Mouse (Mus musculus) hindbrain, postnatal 0 days (tissue): ENCODE measurements at regions not wholly inside any gene's neighbourhood (a gene's known extent, or its start where the extent isn't known, plus 50 kb on each side); places are given as distances from the start of the nearest gene placed in this dataset.

Experiments used
- ATAC-seq: fragments of 200-750 bp; cut with Nextera tagmentation; 2 replicates; pipeline ENCODE4 v1.8.0; 2017; ENCODE audit warnings: mild to moderate bottlenecking, moderate TSS enrichment, moderate library complexity
- DNase-seq: peaks from one replicate; pipeline ENCODE4 v3.0.0-alpha.2; 2015; ENCODE audit warnings: low spot score
- H3K27ac ChIP-seq: fragments of 300-500 bp; sonication (generic); 2 replicates; pipeline ENCODE4 v1.5.1; 2014; ENCODE audit warnings: mild to moderate bottlenecking
- H3K27me3 ChIP-seq: fragments of 300-500 bp; sonication (generic); 2 replicates; pipeline ENCODE4 v1.6.1; 2014; ENCODE audit warnings: low read length, mixed read lengths; ENCODE audit not compliant: insufficient read depth
- H3K36me3 ChIP-seq: fragments of 300-500 bp; sonication (generic); 2 replicates; pipeline ENCODE4 v1.6.1; 2014; ENCODE audit warnings: low read length, mixed read lengths; ENCODE audit not compliant: insufficient read depth
- H3K4me1 ChIP-seq: fragments of 300-500 bp; sonication (generic); 2 replicates; pipeline ENCODE4 v1.6.1; 2014; ENCODE audit warnings: antibody characterized with exemption, low read length, mixed read lengths; ENCODE audit not compliant: insufficient read depth
- H3K4me2 ChIP-seq: fragments of 300-500 bp; sonication (generic); 2 replicates; pipeline ENCODE4 v1.6.1; 2014; ENCODE audit warnings: low read depth, mild to moderate bottlenecking, low read length, moderate library complexity, mixed read lengths
- H3K4me3 ChIP-seq: fragments of 300-500 bp; sonication (generic); 2 replicates; pipeline ENCODE4 v1.5.1; 2014; ENCODE audit warnings: low read length
- H3K9ac ChIP-seq: fragments of 300-500 bp; sonication (generic); replicated peaks from 2 replicates; pipeline ENCODE4 v1.6.1; 2014; ENCODE audit warnings: mild to moderate bottlenecking, low read length, moderate library complexity, mixed read lengths
- H3K9me3 ChIP-seq: fragments of 300-500 bp; sonication (generic); 2 replicates; pipeline ENCODE4 v1.6.1; 2016; ENCODE audit warnings: low read length, mixed read lengths
- CTCF ChIP-seq: IDR thresholded peaks from 2 replicates; pipeline ENCODE4 v1.5.1; 2016; ENCODE audit warnings: antibody characterized with exemption, control low read depth, low read depth
- WGBS: fragments of 180-500 bp; shearing (Covaris S2); extraction: QIAGEN DNeasy Blood & Tissue Kit; methylation state at CpG from one replicate; pipeline ENCODE4 v1.1.7; 2014; 5-methylcytosine and 5-hydroxymethylcytosine counted together

DNA sequence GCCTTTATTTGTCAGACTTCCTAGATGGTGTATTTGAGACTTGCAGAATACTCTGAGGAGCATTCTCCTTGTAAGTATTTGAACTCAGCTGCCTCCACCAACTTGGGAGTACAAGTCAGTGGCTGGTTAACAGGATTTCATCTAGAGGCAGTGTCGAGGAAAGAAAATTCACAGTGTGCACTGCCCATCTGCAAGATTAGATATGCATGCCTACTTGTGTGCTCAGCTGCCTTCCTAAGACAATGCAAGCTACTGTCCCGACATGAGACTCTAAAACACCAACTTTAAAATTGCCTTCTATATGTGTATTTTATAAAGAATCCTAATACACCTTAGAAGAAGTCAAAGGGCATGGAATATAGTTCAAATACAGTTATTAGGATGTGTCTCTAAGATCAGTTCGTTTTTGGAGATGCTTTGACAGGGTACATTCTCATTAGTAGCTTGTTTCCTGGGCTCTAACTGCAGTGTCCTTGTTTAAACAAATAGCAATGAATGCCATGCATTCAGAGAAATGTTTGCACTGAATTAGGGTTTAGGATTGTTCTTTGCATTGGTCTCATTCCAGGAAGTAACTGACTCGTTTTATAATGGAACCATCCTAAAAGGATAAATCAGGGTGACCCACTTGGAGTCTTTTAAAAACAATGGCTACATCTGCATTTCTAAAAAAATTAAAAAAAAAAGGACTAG lies 2687.1 kb upstream of the Gm7489 start:
- Histone ChIP-seq H3K4me1 (no peaks in the 10 kb centered on the region), H3K4me3 (no peak overlapping the region), H3K9ac (no peak overlapping the region), H3K4me2 (no peak overlapping the region), H3K36me3 (no peaks in the 10 kb centered on the region), H3K27ac (no peak overlapping the region), H3K9me3 (no peaks in the 10 kb centered on the region), H3K27me3 (no peaks in the 10 kb centered on the region)
- TF ChIP-seq CTCF = no peak
- WGBS = 44% methylated on average over 4 of the region's 4 CpGs
- DNase-seq = peak; percentile 1
- no peak for ATAC-seq

DNA sequence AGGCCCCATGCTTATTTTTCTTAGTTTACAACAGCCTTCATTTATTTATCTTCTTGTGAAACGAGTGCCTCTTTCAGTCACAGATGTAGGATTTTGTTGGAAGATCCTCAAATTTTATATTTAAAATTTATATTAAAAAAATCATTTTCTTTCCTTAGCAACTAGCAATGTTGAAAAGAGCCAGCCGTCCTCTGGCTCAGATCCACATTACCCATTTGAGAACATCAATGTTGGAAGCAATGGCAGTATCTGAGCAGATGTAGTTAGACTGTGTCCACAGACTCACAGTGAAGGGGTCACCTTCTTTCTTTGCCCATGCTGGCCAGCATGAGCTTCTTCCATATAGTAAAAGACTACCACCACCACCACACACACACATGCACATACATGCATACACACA lies 2681.4 kb upstream of the Gm7489 start:
- 84% methylated on average over 2 of the region's 2 CpGs for WGBS
- H3K9me3 ChIP-seq = no peaks in the 10 kb centered on the region
- ATAC-seq (no peak), DNase-seq (no peak)
- H3K36me3 ChIP-seq = no peaks in the 10 kb centered on the region
- no peak overlapping the region for H3K4me2 ChIP-seq
- H3K27me3 ChIP-seq = no peaks in the 10 kb centered on the region
- no peaks in the 10 kb centered on the region for H3K4me1 ChIP-seq
- H3K4me3 ChIP-seq = no peak overlapping the region
- no peak overlapping the region for H3K27ac ChIP-seq
- no peak overlapping the region for H3K9ac ChIP-seq
- no peak for TF ChIP-seq CTCF

GRCm38 (mm10) chr15:51206050-51206449 lies 2678.7 kb upstream of the Gm7489 start:
- H3K36me3 ChIP-seq = no peaks in the 10 kb centered on the region
- H3K9ac ChIP-seq = no peak overlapping the region
- no peak for DNase-seq
- no peaks in the 10 kb centered on the region for H3K27me3 ChIP-seq
- no peaks in the 10 kb centered on the region for H3K4me1 ChIP-seq
- no peak overlapping the region for H3K4me3 ChIP-seq
- no peaks in the 10 kb centered on the region for H3K9me3 ChIP-seq
- H3K27ac ChIP-seq = no peak overlapping the region
- H3K4me2 ChIP-seq = no peak overlapping the region
- TF ChIP-seq CTCF = no peak
- WGBS = 73% methylated on average over 3 of the region's 3 CpGs
- ATAC-seq = no peak

- Histone ChIP-seq H3K36me3 (no peaks in the 10 kb centered on the region), H3K9me3 (no peaks in the 10 kb centered on the region), H3K4me3 (no peak overlapping the region), H3K27me3 (no peaks in the 10 kb centered on the region), H3K4me2 (no peak overlapping the region), H3K27ac (no peak overlapping the region), H3K9ac (no peak overlapping the region), H3K4me1 (no peaks in the 10 kb centered on the region)
- no peak for DNase-seq
- no peak for ATAC-seq
- TF ChIP-seq CTCF = no peak
- 82% methylated on average over 2 of the region's 2 CpGs for WGBS
Measured at GRCm38 (mm10) chr15:51206773-51207172, 2677.9 kb upstream of the Gm7489 start.

DNA sequence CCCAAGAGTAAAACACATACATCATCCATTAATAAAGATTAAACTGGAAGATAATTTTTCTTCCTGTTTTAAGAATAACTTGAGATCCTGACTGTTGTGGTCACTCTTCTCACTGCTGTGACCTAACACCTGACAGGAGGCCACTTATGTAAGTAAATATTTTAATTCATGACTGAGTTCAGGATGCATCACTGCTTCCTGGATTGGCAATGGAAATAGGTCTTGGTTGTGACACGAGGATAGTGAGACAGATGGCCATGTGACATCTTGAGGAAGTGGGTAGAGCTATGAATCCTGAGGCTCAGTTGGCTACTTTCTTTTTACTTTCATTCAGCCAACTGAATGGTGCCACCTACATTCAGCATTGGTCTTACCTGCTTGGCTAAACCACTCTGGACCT lies 2649.8 kb upstream of the Gm7489 start:
- H3K9me3 ChIP-seq = no peaks in the 10 kb centered on the region
- no peak for DNase-seq
- no peak overlapping the region for H3K4me3 ChIP-seq
- no peak overlapping the region for H3K4me2 ChIP-seq
- no peak overlapping the region for H3K9ac ChIP-seq
- no peak for TF ChIP-seq CTCF
- no peaks in the 10 kb centered on the region for H3K27me3 ChIP-seq
- no peaks in the 10 kb centered on the region for H3K4me1 ChIP-seq
- 67% methylated on average over 1 of the region's 1 CpGs for WGBS
- H3K36me3 ChIP-seq = no peaks in the 10 kb centered on the region
- H3K27ac ChIP-seq = no peak overlapping the region
- ATAC-seq = no peak

DNA sequence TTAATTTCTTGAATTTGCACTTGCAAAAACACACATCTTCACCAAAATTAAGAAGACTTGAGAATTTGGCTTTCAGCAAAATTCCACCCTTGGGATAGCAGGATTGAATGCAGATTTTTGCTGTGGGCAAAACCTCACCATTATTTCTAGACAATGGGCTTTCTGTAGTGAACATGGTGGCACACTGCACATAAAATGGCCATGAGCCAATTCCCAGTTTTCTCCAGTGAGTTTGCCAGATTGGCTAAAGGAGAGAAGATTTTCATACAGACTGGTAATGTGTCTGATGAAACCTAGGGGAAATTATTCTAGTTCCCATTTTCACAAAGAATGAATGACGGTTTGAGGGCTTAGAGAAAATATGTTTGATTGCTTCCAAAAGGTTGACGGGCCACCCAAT lies 2640.1 kb upstream of the Gm7489 start:
- WGBS = 83% methylated on average over 2 of the region's 2 CpGs
- ATAC-seq (no peak), DNase-seq (no peak)
- no peak for TF ChIP-seq CTCF
- Histone ChIP-seq H3K9ac (no peak overlapping the region), H3K4me2 (no peak overlapping the region), H3K36me3 (no peaks in the 10 kb centered on the region), H3K9me3 (no peaks in the 10 kb centered on the region), H3K27ac (no peak overlapping the region), H3K4me3 (no peak overlapping the region), H3K27me3 (no peaks in the 10 kb centered on the region), H3K4me1 (no peaks in the 10 kb centered on the region)

DNA sequence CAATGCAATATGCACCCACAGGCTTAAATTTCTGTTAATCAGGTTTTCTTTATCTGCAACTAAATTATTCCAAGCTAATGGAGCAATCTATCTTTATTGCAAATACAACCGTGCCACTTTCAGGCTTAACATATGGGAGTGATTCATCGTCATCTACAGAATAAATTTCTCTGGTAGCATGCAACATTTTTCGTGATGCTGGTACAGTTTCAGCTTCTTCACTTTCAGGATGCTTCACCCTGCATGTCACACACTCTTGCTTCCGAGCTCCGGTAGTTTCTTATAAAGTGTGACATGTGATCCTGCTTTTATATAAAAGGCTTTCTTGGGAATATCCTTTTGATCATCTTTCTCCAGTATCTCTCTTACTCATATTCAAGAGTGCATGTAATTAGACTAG lies 2637.4 kb upstream of the Gm7489 start:
- no peak for DNase-seq
- no peaks in the 10 kb centered on the region for H3K9me3 ChIP-seq
- H3K27ac ChIP-seq = no peak overlapping the region
- no peaks in the 10 kb centered on the region for H3K4me1 ChIP-seq
- H3K9ac ChIP-seq = no peak overlapping the region
- no peaks in the 10 kb centered on the region for H3K36me3 ChIP-seq
- no peak overlapping the region for H3K4me3 ChIP-seq
- no peak overlapping the region for H3K4me2 ChIP-seq
- no peak for ATAC-seq
- WGBS = 87% methylated on average over 5 of the region's 5 CpGs
- no peaks in the 10 kb centered on the region for H3K27me3 ChIP-seq
- no peak for TF ChIP-seq CTCF
